Mouse (Mus musculus): ENCODE measurements at regions not wholly inside any gene's neighbourhood (a gene's known extent, or its start where the extent isn't known, plus 50 kb on each side); places are given as distances from the start of the nearest gene placed in this dataset.

GRCm38 (mm10) chr6:94900862-94901261 lies 200.9 kb upstream of the Lrig1 start:
- DNase-seq (ENCODE audit: low read depth), result no peak

DNA sequence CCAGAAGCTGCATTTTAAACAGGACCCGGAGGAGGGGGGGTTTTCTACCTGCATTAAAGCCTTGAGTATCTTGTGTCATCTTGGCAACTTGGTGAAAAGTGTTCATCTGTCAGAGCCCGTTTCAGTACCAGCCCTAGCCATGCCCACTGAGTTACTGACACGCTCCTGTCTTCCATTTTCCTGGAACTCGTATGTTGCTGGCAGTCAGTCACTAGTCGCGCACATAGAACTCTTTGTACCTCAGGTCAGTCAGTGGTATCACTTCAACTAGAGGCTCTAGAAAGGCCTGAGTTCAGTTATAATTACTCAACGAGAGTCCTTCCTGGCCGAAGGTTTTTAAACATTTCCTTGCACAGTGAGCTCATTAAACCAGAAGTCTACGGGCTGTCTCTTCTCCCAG lies 198.9 kb upstream of the Lrig1 start:
- DNase-seq (ENCODE audit: low read depth), result no peak

GRCm38 (mm10) chr6:94890165-94890564 lies 190.2 kb upstream of the Lrig1 start:
- DNase-seq (ENCODE audit: low read depth), result no peak

DNA sequence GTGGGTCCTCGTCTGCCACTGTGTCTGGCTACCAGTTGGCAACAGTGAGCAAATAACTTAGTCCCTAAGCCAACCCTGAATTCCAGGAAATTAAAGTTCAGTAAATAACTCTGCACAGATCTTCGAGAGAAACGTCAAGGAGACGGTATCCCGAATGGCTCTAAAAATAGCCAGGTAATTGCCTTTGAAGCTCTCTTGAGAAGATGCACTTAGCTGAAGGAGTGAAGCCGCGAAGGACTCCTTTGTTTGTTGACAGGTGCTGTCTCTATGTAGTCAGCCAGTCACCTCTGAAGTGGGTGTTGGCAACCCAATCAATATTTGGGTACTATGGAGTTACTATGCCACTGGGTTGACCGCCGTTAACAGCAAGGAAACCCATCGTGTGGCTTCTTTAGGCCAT lies 189.3 kb upstream of the Lrig1 start:
- DNase-seq (ENCODE audit: low read depth), result no peak

- DNase-seq (ENCODE audit: low read depth), result no peak
These were observed 181.2 kb upstream of the Lrig1 start for GRCm38 (mm10) chr6:94881139-94881538.

DNA sequence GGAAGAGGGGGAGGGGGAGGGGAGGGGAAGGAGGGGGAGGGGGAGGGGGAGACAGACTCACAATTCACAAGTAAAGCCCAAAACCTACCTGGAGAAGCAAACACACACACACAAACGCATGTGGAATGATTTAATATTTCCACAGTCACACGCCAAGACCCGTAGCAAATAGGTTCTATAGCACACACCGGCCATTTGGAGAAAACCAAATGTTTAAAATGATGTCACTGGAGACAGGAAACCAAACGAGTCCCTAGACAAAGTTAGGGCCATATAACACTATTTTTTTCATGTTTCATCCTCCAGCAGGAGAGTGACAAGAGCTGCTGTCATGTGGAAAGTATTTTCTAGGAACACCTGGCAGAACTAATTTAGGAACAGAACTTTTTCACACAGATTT lies 175.9 kb upstream of the Lrig1 start:
- no peak for DNase-seq (ENCODE audit: low read depth)

DNA sequence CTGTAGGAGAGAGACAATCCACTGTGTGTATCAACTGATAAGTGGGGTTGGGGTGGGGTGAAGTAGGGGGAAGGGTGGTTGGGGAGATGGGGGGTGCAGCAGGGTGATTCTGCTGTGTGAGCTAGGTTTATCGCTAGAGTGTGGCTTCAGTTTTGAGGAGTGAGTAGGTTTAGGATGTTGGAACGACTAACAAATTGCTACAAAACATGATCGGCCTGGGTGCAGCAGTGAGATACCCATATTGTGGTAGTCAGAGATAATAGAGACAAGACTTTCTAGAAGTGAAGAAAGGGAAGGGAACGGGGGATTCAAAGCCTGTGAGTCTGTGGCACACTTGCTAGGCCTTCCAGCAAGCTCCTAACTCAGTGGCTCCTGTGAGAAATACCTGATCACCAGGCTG lies 175.1 kb upstream of the Lrig1 start:
- no peak for DNase-seq (ENCODE audit: low read depth)

DNA sequence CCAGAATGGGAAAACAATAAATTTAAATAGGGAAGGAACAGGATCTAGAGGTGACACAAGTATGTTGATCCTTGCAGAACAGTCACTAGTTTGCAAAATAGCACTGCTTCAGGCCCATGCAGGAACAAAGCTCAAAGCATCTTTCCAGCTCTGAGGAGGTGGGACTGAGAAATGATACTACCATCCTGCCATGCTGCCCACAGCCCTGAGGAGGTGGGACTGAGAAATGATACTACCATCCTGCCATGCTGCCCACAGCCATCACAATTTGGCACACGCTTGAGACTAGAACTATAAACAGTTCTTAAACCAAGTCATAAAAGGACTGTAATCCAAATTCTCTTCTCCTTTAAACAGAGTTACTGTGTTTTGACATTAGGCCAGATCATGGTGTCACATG lies 174.5 kb upstream of the Lrig1 start:
- DNase-seq (ENCODE audit: low read depth), result no peak

DNA sequence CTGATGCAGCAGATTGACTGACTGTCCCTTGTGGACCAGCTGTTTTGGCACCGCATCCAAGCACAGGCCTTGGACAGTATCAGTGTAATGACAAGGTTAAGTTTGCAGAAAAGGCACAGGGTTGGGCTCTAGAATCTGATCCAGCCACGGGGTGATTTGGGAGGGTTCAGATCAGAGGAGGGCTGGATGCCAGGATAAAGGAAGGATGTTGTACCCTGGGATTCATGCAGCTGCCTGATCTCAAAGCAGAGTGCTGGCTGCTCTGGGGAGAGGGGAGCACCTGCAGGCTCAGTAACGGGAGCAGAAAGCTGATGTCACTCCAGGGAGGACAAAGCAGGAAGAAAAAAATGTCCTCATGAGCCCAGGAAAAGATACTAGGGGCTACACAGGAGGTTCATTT lies 168.0 kb upstream of the Lrig1 start:
- DNase-seq (ENCODE audit: low read depth), result no peak

DNA sequence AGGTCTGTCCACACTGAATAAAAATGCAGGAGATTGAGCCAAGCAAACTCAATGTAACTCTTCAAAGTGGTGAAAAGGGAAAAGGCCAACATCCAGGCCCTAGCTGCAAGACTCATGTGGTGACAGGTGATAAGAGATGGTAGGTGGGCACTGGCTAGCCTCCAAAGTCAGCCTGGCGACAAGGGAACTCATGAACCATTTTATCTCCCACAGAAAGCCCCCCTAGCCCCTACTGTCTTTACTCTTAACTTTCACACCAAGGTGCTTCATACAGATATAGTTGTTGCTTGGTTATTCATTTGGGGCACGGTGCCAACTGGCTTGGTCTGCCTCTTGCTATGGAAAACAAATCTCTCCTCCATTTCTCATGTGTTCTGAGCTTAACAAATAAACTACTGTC lies 165.5 kb upstream of the Lrig1 start:
- DNase-seq (ENCODE audit: low read depth), result no peak

DNA sequence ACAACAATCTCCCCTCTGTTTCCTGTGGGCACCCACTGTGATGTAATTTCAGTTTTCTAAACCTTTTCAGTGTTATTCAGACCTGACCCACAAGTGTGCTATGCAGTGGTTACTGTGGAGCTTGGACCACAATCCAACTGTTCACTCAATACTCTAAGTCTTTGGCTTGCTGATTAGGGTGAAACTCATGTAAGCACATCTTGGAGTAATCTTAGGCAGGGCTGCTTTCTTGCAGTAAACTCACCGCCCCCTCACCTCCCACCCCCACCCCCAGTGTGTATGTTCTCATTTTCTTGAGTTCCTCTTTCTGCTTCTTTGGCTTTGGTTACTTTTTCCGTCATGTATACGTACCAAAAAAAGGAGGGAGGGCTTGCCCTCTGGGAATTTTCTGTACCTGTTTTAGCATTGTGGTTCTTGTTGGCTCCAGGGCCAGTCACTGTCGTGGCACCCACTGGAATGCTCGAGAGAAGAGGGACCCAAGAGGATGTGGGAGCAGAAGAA lies 158.2 kb upstream of the Lrig1 start:
- DNase-seq (ENCODE audit: low read depth), result no peak

DNA sequence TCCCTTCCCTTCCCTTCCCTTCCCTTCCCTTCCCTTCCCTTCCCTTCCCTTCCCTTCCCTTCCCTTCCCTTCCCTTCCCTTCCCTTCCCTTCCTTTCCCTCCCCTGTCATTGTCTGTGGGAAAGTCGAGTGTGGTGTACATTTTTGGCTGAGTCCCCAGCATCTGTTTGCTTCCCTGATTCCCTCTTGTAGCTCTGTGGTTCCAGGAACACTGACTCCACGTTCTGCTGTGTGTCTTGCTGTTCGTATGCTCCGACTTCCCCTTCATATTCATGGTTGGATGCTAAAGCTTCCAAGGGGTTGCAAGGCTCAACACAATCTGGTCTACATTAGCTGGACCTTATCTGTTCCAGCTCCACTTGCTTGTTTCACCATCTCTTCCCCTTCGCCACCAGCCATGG lies 150.2 kb upstream of the Lrig1 start:
- DNase-seq (ENCODE audit: low read depth), result no peak

DNA sequence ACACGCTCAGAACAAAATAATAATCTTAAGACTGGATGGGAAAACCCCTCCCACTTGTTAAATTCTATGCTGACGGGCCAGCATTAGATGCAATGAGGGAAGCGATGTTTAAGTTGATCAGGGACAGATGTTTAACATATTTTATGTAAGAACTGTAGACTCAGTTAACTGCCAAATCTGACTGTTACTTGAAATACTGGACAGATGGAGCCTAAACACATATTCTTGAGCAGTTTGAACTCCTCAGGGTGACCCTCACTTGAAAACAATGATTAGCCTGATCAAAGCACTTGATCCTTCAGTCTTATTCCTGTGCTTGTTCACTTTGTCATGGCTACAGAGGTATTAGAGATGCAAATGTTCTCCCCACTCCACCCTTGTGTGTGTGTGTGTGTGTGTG lies 149.6 kb upstream of the Lrig1 start:
- DNase-seq (ENCODE audit: low read depth), result no peak

DNA sequence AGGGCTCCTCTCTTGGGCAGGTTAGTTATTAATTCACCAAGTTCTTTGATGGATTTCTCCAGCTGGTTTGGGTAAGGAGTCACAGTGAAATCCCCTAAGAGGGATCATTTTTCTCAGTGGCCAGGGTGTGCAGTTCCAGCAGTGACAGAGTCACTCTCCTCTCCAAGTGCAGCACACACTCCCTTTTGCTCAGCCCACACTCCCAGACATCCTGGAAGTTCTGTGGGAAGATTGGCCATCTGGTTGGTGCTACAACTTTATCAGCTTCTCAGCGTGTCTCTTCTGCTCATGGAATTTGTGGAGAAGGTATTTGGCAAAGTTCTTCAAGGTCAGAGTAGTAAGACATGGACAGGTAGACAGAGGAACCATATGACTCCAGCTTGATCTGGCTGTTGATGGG lies 148.5 kb upstream of the Lrig1 start:
- DNase-seq (ENCODE audit: low read depth), result no peak

DNA sequence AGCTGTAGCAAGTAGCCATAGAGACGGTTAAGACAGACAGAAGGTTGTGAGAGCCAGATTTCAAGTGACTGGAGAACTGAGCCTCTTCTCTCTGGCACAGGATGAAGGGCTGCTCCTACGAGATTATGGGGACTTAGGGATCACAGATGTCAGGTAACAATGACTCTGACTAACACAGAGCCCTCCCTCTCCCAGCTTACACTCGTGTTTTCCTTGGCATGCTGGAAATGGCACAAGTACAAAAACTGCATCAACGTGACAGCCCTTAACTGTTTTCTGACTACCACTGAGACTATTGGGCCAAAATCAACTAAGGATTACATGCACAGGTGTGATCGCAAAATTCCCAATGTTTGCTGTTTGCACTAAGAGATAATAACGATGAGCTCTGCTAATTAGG lies 145.9 kb upstream of the Lrig1 start:
- DNase-seq (ENCODE audit: low read depth), result no peak

DNA sequence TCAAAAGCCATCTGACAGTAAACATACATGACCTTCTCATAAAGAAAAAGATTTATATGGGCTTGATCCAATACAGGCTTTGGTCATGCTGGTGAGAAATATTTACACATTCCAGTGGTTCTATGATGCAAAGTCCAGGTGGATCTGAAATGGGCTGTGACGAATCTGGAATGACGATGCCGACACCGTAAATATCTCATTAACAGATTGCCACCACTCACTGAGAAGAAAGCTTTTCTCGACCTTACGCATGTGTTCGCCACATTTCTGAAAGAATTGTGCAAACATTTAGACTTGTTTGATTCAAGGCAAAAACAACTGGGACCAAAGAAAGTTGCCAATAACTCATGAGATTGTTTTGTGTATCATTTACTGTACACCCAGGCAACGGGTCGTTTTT lies 142.9 kb upstream of the Lrig1 start:
- DNase-seq (ENCODE audit: low read depth), result no peak

DNA sequence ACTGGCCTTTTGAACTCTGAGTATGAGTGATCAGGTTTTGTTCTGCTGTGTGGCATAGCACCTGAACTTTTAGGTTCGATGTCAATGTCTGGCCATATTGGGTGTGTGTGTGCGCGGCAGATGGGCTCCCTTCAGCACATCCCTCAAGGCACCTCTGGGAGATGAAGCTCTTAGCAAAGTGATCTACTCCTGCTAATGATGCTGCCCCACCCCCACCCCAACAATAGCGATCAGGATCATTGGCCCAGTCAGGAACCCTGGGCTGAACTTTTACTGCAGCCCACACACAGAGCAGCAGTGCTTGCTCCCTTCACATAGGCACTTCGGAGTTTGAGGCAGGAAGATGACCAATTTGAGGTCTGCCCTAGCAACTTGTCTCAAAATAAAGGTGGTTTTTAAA lies 141.9 kb upstream of the Lrig1 start:
- DNase-seq (ENCODE audit: low read depth), result no peak

- no peak for DNase-seq (ENCODE audit: low read depth)
These were observed 135.8 kb upstream of the Lrig1 start for GRCm38 (mm10) chr6:94835742-94836141.

GRCm38 (mm10) chr6:94834551-94834950 lies 134.6 kb upstream of the Lrig1 start:
- no peak for DNase-seq (ENCODE audit: low read depth)

GRCm38 (mm10) chr6:94830801-94831200 lies 130.8 kb upstream of the Lrig1 start:
- no peak for DNase-seq (ENCODE audit: low read depth)

DNA sequence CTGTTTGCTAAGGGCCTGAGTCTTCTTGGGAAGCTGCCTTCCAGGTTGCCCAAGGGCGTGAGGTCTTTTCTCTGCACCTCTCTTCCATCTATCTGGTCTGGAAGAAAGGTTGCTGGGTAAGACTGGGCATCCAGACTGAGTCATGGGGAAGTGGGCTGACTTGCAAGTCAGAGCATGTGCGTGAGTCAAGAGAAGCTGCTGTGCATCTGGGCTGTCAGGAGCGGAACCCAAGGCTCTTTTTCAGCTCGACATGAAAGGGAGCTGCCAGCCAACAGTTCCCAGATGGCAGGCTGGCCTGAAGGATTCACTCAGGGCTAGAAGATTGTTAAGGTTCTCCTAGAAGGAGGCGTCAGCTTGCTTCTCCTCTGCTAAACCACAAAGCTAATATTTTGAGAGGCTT lies 129.3 kb upstream of the Lrig1 start:
- no peak for DNase-seq (ENCODE audit: low read depth)

- DNase-seq (ENCODE audit: low read depth), result peak; percentile 97
These were observed 126.7 kb upstream of the Lrig1 start for GRCm38 (mm10) chr6:94826656-94827055.

- no peak for DNase-seq (ENCODE audit: low read depth)
These were observed 118.3 kb upstream of the Lrig1 start for GRCm38 (mm10) chr6:94818220-94818619.

GRCm38 (mm10) chr6:94816161-94816560 lies 116.2 kb upstream of the Lrig1 start:
- DNase-seq (ENCODE audit: low read depth), result no peak

DNA sequence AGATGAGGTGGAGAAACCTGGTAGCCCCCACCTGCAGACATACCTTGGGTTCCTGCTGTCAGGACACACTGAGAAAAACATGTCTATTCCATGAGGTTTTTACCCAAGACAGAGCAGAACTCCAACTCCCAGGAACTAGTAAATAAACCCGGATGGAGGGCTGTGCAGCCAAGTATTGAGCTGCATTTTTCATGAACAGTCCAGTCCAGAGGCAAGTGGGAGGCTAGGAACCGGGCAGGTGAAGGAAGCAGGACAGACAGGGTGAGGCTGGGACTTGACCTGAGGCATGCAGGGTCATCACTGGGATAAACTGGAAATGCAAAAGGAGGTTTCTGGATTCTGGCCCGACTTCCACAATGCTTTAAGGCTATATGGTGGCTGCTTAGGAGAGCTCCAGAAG lies 114.8 kb upstream of the Lrig1 start:
- no peak for DNase-seq (ENCODE audit: low read depth)
